Mouse (Mus musculus) natural killer cell, adult 2 months (primary cell): Measurements from ENCODE around the gene Plac8.

Experiments
- DNase-seq, 2 experiments: peaks; one replicate each; pipeline ENCODE4 v3.0.0; 2022; ENCODE audit warnings: low spot score in 2 of 2

Gene Plac8

DNA sequence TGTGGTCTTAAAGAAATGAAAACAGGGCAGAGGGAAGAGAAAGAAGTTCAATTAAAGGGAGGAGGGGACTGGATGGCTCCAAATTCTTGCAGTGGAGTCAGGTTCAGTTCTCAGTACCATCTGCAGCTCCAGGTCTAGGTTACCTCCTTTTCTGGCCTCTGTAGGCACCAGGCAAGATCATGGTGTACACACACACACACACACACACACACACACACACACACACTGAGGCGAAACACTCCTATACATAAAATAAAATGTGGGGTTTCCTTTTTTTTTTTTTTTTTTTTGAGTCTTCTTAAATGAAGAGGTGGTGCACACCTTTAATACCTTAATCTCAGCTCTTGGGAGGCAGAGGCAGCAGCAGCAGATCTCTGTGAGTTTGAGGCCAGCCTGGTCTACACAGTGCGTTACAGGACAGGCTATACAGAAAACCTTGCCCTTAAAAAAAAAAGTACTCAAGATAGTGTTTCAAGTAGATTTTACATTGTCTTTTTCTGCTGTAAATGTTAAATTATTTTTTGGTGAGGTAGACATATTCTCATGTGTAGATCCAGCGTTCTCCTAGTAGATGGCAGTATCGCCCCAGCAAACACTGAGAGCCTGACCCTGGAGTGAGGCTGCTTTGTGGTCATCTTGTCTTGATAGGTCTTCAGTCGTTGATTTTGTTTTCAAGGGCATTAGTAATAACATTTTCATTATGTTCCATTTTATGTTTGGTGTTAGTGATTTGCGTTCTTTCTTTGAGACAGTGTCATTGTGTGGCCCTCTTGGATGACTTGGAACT is 25.6 kb downstream of the Plac8 start:
- DNase-seq = peak; percentile 19 to 38

DNA sequence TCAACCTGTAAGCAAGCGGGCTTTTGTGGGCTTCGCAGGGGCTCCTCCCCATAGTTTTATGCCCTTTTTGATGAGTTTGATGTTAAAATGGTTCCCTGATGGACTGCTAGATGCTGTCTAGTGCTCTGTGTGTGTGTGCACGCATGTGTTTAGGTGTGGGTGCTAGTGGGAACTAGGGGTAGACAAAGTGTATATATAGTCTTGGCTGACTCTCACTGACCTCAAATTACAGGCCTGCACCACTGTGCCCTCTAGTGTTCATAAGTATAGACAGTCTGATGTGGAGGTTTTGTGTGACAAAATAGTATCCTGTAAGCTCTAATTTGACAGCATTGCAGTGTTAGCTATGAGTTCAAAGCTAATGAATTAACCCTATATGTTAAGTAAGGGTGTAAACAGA is 35.4 kb downstream of the Plac8 start:
- peak; percentile 39 to 43 for DNase-seq

DNA sequence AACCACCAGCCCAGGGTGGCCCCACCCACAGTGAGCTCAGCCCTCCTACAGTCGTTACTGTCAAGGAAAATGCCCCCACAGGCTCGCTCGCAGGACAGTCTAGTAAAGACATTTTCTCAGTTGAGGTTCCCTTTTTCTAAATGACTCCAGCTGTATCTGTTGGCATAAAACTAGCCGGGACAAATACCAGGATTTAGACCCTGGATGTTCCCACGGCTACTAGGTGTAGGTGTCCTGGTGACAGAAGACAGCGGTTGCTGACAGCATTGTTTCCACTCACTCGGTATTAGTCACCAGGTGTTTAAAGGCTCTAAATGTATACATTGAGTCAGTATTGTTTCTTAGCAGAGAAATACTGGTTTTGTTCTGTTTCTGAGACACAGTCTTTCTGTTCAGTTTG is 36.2 kb downstream of the Plac8 start:
- DNase-seq = no peak

DNA sequence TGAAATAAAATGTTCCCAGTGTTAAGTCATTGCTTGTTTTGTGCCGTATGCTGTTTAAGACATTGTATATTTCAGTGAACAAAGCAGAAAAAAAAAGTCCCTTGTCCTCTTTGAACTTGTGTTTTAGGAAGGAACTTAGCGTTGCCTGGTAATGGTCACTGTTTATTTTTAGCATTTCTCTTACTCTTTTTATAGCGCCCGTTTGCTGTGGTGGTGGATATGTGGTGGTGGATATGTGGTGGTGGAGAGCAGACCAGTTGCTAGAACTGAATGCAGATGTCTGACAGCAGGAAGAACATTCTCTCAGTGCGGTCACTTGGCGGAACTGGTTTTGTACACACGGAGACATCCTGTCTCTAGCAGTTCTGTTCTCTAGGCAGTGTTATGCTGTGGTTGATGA is 45.9 kb downstream of the Plac8 start:
- DNase-seq = peak; percentile 85 to 90

DNA sequence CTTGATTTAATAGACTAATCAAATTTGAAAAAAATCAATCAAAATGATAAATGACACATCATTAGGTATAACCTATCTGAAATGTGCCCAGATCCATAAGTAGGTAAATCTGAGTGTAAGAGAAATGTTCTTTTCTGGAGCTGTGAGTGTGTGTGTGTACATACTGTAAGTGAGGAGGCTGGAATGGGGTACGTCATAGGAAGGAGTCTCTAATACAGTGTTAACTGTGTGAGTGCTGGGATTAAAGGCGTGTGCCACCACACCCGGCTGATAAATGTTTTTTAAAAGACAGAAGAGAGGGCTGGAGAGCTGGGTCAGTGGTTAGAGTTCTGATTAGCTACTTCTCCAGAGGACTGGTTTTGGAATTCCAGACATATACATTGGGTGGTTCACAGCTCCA is 46.4 kb downstream of the Plac8 start:
- DNase-seq = no peak

DNA sequence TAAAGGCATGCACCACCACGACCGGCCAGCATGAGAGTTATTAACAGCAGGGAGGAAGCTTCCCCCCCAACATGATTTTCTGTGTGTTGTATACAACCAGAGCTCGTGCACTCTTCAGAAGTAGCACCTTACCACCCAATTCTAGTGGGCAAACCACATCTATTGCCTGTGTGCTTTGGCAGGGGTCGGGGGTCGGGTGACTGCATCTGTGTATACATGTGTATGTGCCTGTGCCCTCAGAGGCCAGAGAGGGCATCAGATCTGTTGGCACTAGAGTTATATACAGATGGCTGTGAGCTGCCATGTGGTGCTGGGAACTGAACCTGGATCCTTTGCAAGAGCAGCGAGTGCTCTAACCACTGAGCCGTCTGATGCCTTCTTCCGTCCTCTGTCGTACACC is 47.1 kb downstream of the Plac8 start:
- DNase-seq = no peak

DNA sequence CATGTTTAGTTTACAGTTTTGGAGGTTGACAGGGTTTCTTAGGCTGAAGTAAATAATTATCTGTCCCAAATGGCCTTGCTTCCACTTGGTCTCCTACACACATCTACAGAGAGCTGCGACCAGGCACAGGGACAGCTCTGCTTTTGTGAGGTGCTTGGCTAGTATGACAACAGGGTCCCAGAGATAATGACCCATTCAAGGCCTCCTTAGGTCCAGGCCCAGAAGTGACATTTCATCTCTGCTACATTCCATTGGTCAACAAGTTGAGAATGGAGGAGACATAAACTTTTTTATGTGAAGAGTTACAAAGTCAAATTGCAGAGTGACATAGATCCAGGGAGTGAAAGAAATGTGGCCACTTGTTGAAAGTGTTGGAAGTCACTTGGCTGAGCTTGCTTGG is 48.7 kb downstream of the Plac8 start:
- DNase-seq = no peak

DNA sequence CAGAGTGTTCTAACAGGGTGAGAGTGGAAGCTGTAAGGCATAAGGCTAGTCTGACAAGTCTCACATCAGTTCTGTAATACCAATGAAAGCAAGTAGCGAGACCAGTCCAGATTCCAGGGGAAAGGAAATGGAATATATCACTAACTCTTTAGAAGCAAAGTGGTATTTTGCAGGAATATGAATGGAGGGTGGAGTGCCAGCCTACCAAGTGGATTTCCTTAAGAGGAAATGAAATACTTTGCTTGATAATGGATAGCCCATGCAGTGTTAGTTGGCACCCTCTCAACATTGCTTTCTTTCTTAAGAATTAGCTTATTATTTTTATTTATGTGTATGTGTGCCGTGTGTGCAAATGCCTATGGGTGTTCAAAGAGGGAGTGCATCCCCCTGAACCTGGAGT is 51.8 kb downstream of the Plac8 start:
- no peak for DNase-seq

DNA sequence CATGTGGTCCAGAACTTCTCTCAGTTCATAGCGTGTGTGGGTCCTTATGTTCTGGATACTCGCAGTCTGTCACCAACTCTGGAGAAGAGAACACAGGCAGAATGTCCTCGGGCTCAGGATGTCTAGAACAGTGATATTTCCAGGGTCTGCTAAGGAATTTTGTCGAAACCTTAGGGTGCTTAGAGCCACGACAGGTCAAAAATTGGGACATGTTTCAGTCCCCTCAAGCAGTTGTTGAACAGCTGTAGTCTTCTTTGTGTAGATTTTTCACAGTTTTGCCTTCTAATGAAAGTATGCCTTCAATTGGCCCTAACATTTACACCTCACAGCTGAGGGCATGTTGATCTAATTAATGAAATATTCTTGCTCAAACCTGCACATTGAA is 53.0 kb downstream of the Plac8 start:
- no peak for DNase-seq

DNA sequence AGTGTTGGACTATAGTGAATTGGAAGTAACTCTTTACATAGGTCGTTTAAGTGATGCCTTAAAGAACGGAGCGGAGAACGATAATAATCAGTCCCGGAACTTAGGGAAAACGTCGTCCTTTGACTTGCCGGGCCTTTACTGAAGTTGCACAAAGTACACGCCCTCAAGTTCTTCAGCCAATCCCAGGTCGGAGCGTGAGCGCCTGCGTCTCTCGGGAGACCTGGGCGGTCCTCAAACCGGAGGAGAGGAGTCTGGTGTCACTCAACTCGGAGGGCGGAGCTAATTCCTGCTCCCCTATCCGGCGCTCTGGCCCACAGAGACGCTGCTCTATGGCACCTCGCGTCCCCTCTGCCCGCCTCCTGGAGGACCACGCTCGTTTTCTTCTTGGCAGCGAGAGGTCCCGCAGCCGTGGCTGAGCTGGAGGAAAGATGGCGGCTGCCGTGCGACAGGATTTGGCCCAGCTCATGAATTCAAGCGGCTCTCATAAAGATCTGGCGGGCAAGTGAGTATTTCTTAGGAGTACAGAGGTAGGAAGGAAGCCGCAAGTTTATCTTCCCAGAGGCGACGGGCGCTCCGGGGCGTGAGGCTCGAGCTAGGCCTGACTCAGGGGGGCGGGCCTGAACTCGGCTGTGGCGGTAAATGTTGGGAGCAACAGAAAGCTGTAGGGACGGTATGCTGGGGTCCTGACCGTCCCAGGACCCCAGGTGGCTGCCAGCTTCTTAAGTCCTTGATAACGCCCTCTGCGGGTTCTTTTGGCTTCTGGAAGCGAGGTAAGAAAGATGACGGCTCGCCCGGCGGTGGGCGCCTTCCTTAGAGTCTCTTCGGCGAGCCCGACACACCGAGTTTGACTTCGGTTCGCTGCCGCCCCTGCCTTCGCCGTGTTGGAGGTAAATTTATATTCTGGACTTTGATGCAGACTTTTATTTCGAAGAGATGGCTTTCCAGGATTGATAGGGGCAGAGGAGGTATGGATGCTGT is 53.7 kb downstream of the Plac8 start, which contains the start of gene Cops4:
TSS of gene Cops4 (plus strand) at position 261 of the 978 bp plus-strand sequence.
- DNase-seq = peak; percentile 98

DNA sequence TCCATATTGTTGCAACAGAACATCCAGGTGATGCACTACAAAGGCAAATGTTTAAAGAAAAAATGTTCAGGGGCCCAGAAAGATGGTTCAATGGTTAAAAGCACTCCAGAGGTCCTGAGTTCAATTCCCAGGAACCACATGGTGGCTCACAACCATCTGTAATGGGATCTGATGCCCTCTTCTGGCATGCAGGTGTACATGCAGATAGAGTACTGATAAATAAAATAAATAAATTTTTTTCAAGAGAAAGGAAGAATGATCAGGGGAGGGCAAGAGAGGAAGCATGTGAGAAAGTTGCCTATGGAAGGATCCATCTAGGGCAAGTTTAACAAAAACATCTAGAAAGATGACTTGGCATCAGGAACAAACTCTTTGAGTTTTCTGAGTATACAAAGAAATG is 59.5 kb downstream of the Plac8 start:
- DNase-seq = no peak

DNA sequence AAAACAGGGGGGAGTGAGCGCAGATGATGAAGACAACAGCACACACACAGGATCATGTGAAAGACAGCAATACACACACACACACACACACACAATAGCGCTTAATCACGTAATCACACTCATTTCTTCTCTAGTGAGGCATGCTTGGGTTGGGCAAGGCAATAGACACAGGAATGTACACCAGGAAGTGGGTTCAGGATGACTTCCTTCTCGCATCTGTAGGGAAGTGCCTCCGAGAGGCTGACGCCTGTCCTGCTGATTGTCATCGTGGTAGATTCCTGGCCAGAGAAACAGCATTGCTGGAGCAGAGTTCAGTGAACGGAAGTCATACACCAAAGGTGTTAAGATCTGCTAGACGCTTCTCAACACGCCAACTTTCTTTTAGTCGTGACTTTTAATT is 62.8 kb downstream of the Plac8 start:
- peak; percentile 19 to 35 for DNase-seq
